Mouse (Mus musculus) lung, adult 2 months (tissue): ENCODE results near the gene Tekt3.

Experiments used
- CTCF ChIP-seq: fragments of 200-500 bp; IDR thresholded peaks from 2 replicates; pipeline ENCODE4 v1.5.1; 2011; ENCODE audit warnings: mild to moderate bottlenecking, low read length, control low read depth; ENCODE audit not compliant: insufficient read depth
- POLR2A ChIP-seq: fragments of 200-500 bp; IDR thresholded peaks from 2 replicates; pipeline ENCODE4 v1.6.1; 2011; ENCODE audit warnings: low read depth, mild to moderate bottlenecking, control low read depth, low read length, borderline replicate concordance; ENCODE audit errors: extremely low read depth

- TF ChIP-seq POLR2A = no peak
- no peak for TF ChIP-seq CTCF
These were observed 3.0 kb upstream of the Tekt3 start for GRCm38 (mm10) chr11:63058375-63058952.
